Mouse (Mus musculus) brain, embryonic 14.5 days (tissue): Measurements from ENCODE around the gene Ankrd60.

Experiments
- CTCF ChIP-seq: fragments of 200-500 bp; IDR thresholded peaks from 2 replicates; pipeline ENCODE4 v1.5.1; 2012; ENCODE audit warnings: inconsistent platforms, mild to moderate bottlenecking, moderate library complexity, borderline replicate concordance; ENCODE audit not compliant: insufficient read depth, insufficient read length; ENCODE audit errors: extremely low read depth
- POLR2A ChIP-seq: fragments of 200-500 bp; IDR thresholded peaks from 2 replicates; pipeline ENCODE4 v1.6.1; 2012; ENCODE audit warnings: mild to moderate bottlenecking, inconsistent platforms, borderline replicate concordance; ENCODE audit not compliant: poor library complexity, insufficient read depth, insufficient read length, severe bottlenecking; ENCODE audit errors: extremely low read depth

GRCm38 (mm10) chr2:173535886-173536285 lies 42.3 kb downstream of the Ankrd60 start:
- TF ChIP-seq CTCF (no peak), POLR2A (no peak)
